Mouse (Mus musculus): ENCODE data around the gene Vwa8. TPM values are rescaled to one million over a fixed set of nuclear protein-coding genes. Genes with fewer than 3 reads are reported as not detected.

Gene Vwa8
- polyA plus RNA-seq, 1 experiment from 2014 or later = 13.9 TPM

GRCm38 (mm10) chr14:79162678-79163077 lies 313.8 kb downstream of the Vwa8 start:
- Histone ChIP-seq H3K27ac (ENCODE audit: low read length) (no peak overlapping the region), H3K9ac (ENCODE audit: low read depth, low read length) (no peak overlapping the region), H3K9me3 (ENCODE audit: control insufficient read depth, low read length) (no peaks in the 10 kb centered on the region), H3K4me2 (ENCODE audit: low read depth, low read length) (no peak overlapping the region), H3K4me1 (ENCODE audit: control insufficient read depth, insufficient read depth, low read length) (0 out of 2 replicates have a peak, but pooled peaks cover under 1% of the 10 kb centered on the region), H3K36me3 (ENCODE audit: control insufficient read depth, insufficient read depth, low read length) (no peaks in the 10 kb centered on the region), H3K27me3 (replicated peaks; ENCODE audit: control insufficient read depth, insufficient read depth, low read length) (no peaks in the 10 kb centered on the region), H3K4me3 (ENCODE audit: low read length) (no peak overlapping the region)
- no peak for ATAC-seq
- WGBS = 59% methylated on average over 9 of the region's 9 CpGs

GRCm38 (mm10) chr14:79164334-79164733 lies 315.5 kb downstream of the Vwa8 start:
- H3K4me3 ChIP-seq (ENCODE audit: low read length) = no peak overlapping the region
- H3K36me3 ChIP-seq (ENCODE audit: control insufficient read depth, insufficient read depth, low read length) = no peaks in the 10 kb centered on the region
- WGBS = 61% methylated on average over 4 of the region's 4 CpGs
- no peaks in the 10 kb centered on the region for H3K4me1 ChIP-seq (ENCODE audit: control insufficient read depth, insufficient read depth, low read length)
- H3K4me2 ChIP-seq (ENCODE audit: low read depth, low read length) = no peak overlapping the region
- no peak for ATAC-seq
- no peaks in the 10 kb centered on the region for H3K9me3 ChIP-seq (ENCODE audit: control insufficient read depth, low read length)
- H3K27me3 ChIP-seq (replicated peaks; ENCODE audit: control insufficient read depth, insufficient read depth, low read length) = no peaks in the 10 kb centered on the region
- H3K9ac ChIP-seq (ENCODE audit: low read depth, low read length) = no peak overlapping the region
- H3K27ac ChIP-seq (ENCODE audit: low read length) = no peak overlapping the region

- H3K9me3 ChIP-seq (ENCODE audit: control insufficient read depth, low read length) = no peaks in the 10 kb centered on the region
- no peak overlapping the region for H3K9ac ChIP-seq (ENCODE audit: low read depth, low read length)
- H3K4me1 ChIP-seq (ENCODE audit: control insufficient read depth, insufficient read depth, low read length) = no peaks in the 10 kb centered on the region
- H3K4me2 ChIP-seq (ENCODE audit: low read depth, low read length) = no peak overlapping the region
- H3K27ac ChIP-seq (ENCODE audit: low read length) = no peak overlapping the region
- H3K4me3 ChIP-seq (ENCODE audit: low read length) = no peak overlapping the region
- H3K36me3 ChIP-seq (ENCODE audit: control insufficient read depth, insufficient read depth, low read length) = no peaks in the 10 kb centered on the region
- no peak for ATAC-seq
- no peaks in the 10 kb centered on the region for H3K27me3 ChIP-seq (replicated peaks; ENCODE audit: control insufficient read depth, insufficient read depth, low read length)
- WGBS = 94% methylated on average over 2 of the region's 2 CpGs
These were observed 316.1 kb downstream of the Vwa8 start for GRCm38 (mm10) chr14:79164925-79165324.

- Histone ChIP-seq H3K4me2 (ENCODE audit: low read depth, low read length) (no peak overlapping the region), H3K4me1 (ENCODE audit: control insufficient read depth, insufficient read depth, low read length) (no peaks in the 10 kb centered on the region), H3K9me3 (ENCODE audit: control insufficient read depth, low read length) (peaks cover 4% of the 10 kb centered on the region), H3K36me3 (ENCODE audit: control insufficient read depth, insufficient read depth, low read length) (no peaks in the 10 kb centered on the region), H3K9ac (ENCODE audit: low read depth, low read length) (no peak overlapping the region), H3K27me3 (replicated peaks; ENCODE audit: control insufficient read depth, insufficient read depth, low read length) (no peaks in the 10 kb centered on the region), H3K27ac (ENCODE audit: low read length) (no peak overlapping the region), H3K4me3 (ENCODE audit: low read length) (no peak overlapping the region)
- no peak for ATAC-seq
- 93% methylated on average over 4 of the region's 4 CpGs for WGBS
These were observed 325.7 kb downstream of the Vwa8 start for GRCm38 (mm10) chr14:79174526-79174925.

- Histone ChIP-seq H3K27me3 (replicated peaks; ENCODE audit: control insufficient read depth, insufficient read depth, low read length) (no peaks in the 10 kb centered on the region), H3K4me1 (ENCODE audit: control insufficient read depth, insufficient read depth, low read length) (peaks cover 5% of the 10 kb centered on the region; the same call in 1 of the 2 replicates), H3K9ac (ENCODE audit: low read depth, low read length) (no peak overlapping the region), H3K36me3 (ENCODE audit: control insufficient read depth, insufficient read depth, low read length) (no peaks in the 10 kb centered on the region), H3K27ac (ENCODE audit: low read length) (no peak overlapping the region), H3K4me3 (ENCODE audit: low read length) (no peak overlapping the region), H3K4me2 (ENCODE audit: low read depth, low read length) (no peak overlapping the region), H3K9me3 (ENCODE audit: control insufficient read depth, low read length) (peaks cover 4% of the 10 kb centered on the region)
- no peak for ATAC-seq
- 87% methylated on average over 7 of the region's 7 CpGs for WGBS
These were observed 328.9 kb downstream of the Vwa8 start for GRCm38 (mm10) chr14:79177754-79178153.

- H3K4me2 ChIP-seq (ENCODE audit: low read depth, low read length) = no peak overlapping the region
- no peaks in the 10 kb centered on the region for H3K36me3 ChIP-seq (ENCODE audit: control insufficient read depth, insufficient read depth, low read length)
- peaks cover 4% of the 10 kb centered on the region for H3K9me3 ChIP-seq (ENCODE audit: control insufficient read depth, low read length)
- peaks cover 5% of the 10 kb centered on the region; the same call in 1 of the 2 replicates for H3K4me1 ChIP-seq (ENCODE audit: control insufficient read depth, insufficient read depth, low read length)
- H3K27me3 ChIP-seq (replicated peaks; ENCODE audit: control insufficient read depth, insufficient read depth, low read length) = no peaks in the 10 kb centered on the region
- H3K9ac ChIP-seq (ENCODE audit: low read depth, low read length) = no peak overlapping the region
- WGBS = 83% methylated on average over 9 of the region's 9 CpGs
- no peak overlapping the region for H3K4me3 ChIP-seq (ENCODE audit: low read length)
- no peak for ATAC-seq
- no peak overlapping the region for H3K27ac ChIP-seq (ENCODE audit: low read length)
These were observed 329.4 kb downstream of the Vwa8 start for GRCm38 (mm10) chr14:79178247-79178646.

- Histone ChIP-seq H3K4me1 (ENCODE audit: control insufficient read depth, insufficient read depth, low read length) (peaks cover 5% of the 10 kb centered on the region; the same call in 1 of the 2 replicates), H3K9me3 (ENCODE audit: control insufficient read depth, low read length) (peaks cover 4% of the 10 kb centered on the region), H3K4me3 (ENCODE audit: low read length) (no peak overlapping the region), H3K27me3 (replicated peaks; ENCODE audit: control insufficient read depth, insufficient read depth, low read length) (no peaks in the 10 kb centered on the region), H3K36me3 (ENCODE audit: control insufficient read depth, insufficient read depth, low read length) (no peaks in the 10 kb centered on the region), H3K27ac (ENCODE audit: low read length) (peak overlapping the region; percentile 24; the same call in 1 of the 2 replicates), H3K4me2 (ENCODE audit: low read depth, low read length) (no peak overlapping the region), H3K9ac (ENCODE audit: low read depth, low read length) (no peak overlapping the region)
- WGBS = 42% methylated on average over 12 of the region's 12 CpGs
- peak; percentile 59 for ATAC-seq
These were observed 331.4 kb downstream of the Vwa8 start for GRCm38 (mm10) chr14:79180078-79180730.

GRCm38 (mm10) chr14:79181748-79182147 lies 332.9 kb downstream of the Vwa8 start:
- no peaks in the 10 kb centered on the region for H3K27me3 ChIP-seq (replicated peaks; ENCODE audit: control insufficient read depth, insufficient read depth, low read length)
- H3K4me3 ChIP-seq (ENCODE audit: low read length) = no peak overlapping the region
- no peaks in the 10 kb centered on the region for H3K36me3 ChIP-seq (ENCODE audit: control insufficient read depth, insufficient read depth, low read length)
- ATAC-seq = no peak
- H3K4me2 ChIP-seq (ENCODE audit: low read depth, low read length) = no peak overlapping the region
- H3K4me1 ChIP-seq (ENCODE audit: control insufficient read depth, insufficient read depth, low read length) = peaks cover 5% of the 10 kb centered on the region; the same call in 1 of the 2 replicates
- no peak overlapping the region for H3K9ac ChIP-seq (ENCODE audit: low read depth, low read length)
- H3K9me3 ChIP-seq (ENCODE audit: control insufficient read depth, low read length) = no peaks in the 10 kb centered on the region
- WGBS = 88% methylated on average over 8 of the region's 8 CpGs
- no peak overlapping the region for H3K27ac ChIP-seq (ENCODE audit: low read length)

GRCm38 (mm10) chr14:79182801-79183200 lies 333.9 kb downstream of the Vwa8 start:
- H3K36me3 ChIP-seq (ENCODE audit: control insufficient read depth, insufficient read depth, low read length) = no peaks in the 10 kb centered on the region
- no peak overlapping the region for H3K4me2 ChIP-seq (ENCODE audit: low read depth, low read length)
- no peak for ATAC-seq
- no peaks in the 10 kb centered on the region for H3K9me3 ChIP-seq (ENCODE audit: control insufficient read depth, low read length)
- peaks cover 5% of the 10 kb centered on the region; the same call in 1 of the 2 replicates for H3K4me1 ChIP-seq (ENCODE audit: control insufficient read depth, insufficient read depth, low read length)
- H3K9ac ChIP-seq (ENCODE audit: low read depth, low read length) = no peak overlapping the region
- H3K27ac ChIP-seq (ENCODE audit: low read length) = no peak overlapping the region
- H3K4me3 ChIP-seq (ENCODE audit: low read length) = no peak overlapping the region
- H3K27me3 ChIP-seq (replicated peaks; ENCODE audit: control insufficient read depth, insufficient read depth, low read length) = no peaks in the 10 kb centered on the region
- WGBS = 95% methylated on average over 15 of the region's 15 CpGs

- Histone ChIP-seq H3K4me1 (ENCODE audit: control insufficient read depth, insufficient read depth, low read length) (peaks cover 5% of the 10 kb centered on the region; the same call in 1 of the 2 replicates), H3K9ac (ENCODE audit: low read depth, low read length) (no peak overlapping the region), H3K4me2 (ENCODE audit: low read depth, low read length) (no peak overlapping the region), H3K36me3 (ENCODE audit: control insufficient read depth, insufficient read depth, low read length) (no peaks in the 10 kb centered on the region), H3K9me3 (ENCODE audit: control insufficient read depth, low read length) (no peaks in the 10 kb centered on the region), H3K4me3 (ENCODE audit: low read length) (no peak overlapping the region), H3K27ac (ENCODE audit: low read length) (no peak overlapping the region), H3K27me3 (replicated peaks; ENCODE audit: control insufficient read depth, insufficient read depth, low read length) (no peaks in the 10 kb centered on the region)
- no peak for ATAC-seq
- 80% methylated on average over 7 of the region's 7 CpGs for WGBS
These were observed 334.4 kb downstream of the Vwa8 start for GRCm38 (mm10) chr14:79183261-79183660.
